Mouse (Mus musculus) kidney, adult 2 months (tissue): ENCODE measurements at regions not wholly inside any gene's neighbourhood (a gene's known extent, or its start where the extent isn't known, plus 50 kb on each side); places are given as distances from the start of the nearest gene placed in this dataset.

Experiments
- CTCF ChIP-seq: fragments of 200-500 bp; conservative IDR thresholded peaks from 2 replicates; pipeline ENCODE4 v1.5.1; 2011; ENCODE audit warnings: low read depth, mild to moderate bottlenecking, control low read depth, low read length, moderate library complexity, mixed read lengths; ENCODE audit not compliant: insufficient read depth, insufficient read length
- POLR2A ChIP-seq: fragments of 200-500 bp; IDR thresholded peaks from one replicate; pipeline ENCODE4 v1.6.1; 2011; ENCODE audit warnings: low read depth, low read length, control low read depth

DNA sequence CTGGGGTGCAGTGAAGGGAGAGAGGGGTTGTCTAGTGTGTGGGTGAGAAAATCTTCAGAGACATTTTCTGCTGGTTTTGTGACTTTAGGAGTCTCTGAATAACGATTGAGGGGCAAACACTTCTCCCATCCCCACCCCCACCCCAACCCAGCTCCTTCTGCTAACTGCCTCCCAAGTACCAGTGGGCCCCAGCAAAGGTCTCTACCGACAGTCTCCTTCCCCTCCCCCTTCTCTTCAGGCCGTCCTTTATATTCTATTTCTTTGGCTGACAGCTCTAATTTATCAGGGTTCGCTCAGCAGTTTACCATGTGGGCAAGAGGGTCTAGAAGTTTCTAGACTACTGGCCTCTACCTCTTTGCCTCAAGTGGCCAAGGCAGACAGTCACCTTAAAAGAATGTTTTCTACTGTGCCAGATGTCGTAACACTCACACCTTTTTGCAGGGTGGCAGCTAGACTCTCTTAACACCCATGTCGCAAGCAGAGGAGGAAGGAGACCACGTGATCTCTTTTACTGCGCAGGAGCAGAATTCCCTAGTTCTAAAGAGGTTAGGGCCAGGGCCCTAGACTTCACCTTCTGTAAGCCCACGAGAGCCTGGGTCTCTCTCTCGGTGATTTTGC, 66.8 kb upstream of the Serp2 start:
- no peak for TF ChIP-seq POLR2A
- TF ChIP-seq CTCF = no peak
